Mouse (Mus musculus) myocyte (in vitro differentiated cells): Measurements from ENCODE around the gene Mad1l1.

Experiments
- E2F4 ChIP-seq: IDR thresholded peaks from one replicate; pipeline ENCODE4 v1.6.1; 2011; ENCODE audit warnings: mild to moderate bottlenecking, control low read depth, moderate library complexity; ENCODE audit not compliant: insufficient read depth
- MYOD1 ChIP-seq, 3 experiments: IDR thresholded peaks; one replicate each; pipeline ENCODE4 v1.6.1; 2011; ENCODE audit warnings: control low read depth in 2 of 3, low read depth in 2 of 3, mild to moderate bottlenecking in 2 of 3, moderate library complexity in 1 of 3; ENCODE audit not compliant: insufficient read length in 2 of 3, control insufficient read depth in 1 of 3
- MYOG ChIP-seq, 3 experiments: IDR thresholded peaks; one replicate each; pipeline ENCODE4 v1.6.1; 2011; ENCODE audit warnings: control low read depth in 2 of 3, low read depth in 2 of 3, mild to moderate bottlenecking in 2 of 3; ENCODE audit not compliant: insufficient read length in 2 of 3, control insufficient read depth in 1 of 3, insufficient read depth in 1 of 3
- POLR2A ChIP-seq: IDR thresholded peaks from one replicate; pipeline ENCODE4 v1.6.1; 2011; ENCODE audit warnings: low read depth, mild to moderate bottlenecking, control low read depth, moderate library complexity; ENCODE audit not compliant: insufficient read length
- POLR2AphosphoS2 ChIP-seq: IDR thresholded peaks from one replicate; pipeline ENCODE4 v1.6.1; 2011; ENCODE audit warnings: low read depth, control low read depth; ENCODE audit not compliant: insufficient read length

- TF ChIP-seq POLR2A (no peak), MYOG (IDR thresholded peaks at IDR 0.05; ENCODE audit: control insufficient read depth in 1 of 3, insufficient read depth in 1 of 3, insufficient read length in 2 of 3, low read depth in 2 of 3) (no peak), E2F4 (no peak), MYOD1 (IDR thresholded peaks at IDR 0.05; ENCODE audit: control insufficient read depth in 1 of 3, insufficient read length in 2 of 3, low read depth in 2 of 3) (no peak), POLR2AphosphoS2 (no peak)
Observed at GRCm38 (mm10) chr5:140306016-140306415, 15.3 kb downstream of the Mad1l1 start.
